Mouse (Mus musculus) heart, postnatal 0 days (tissue): Measurements from ENCODE around the gene Txk.

Experiments used
- CTCF ChIP-seq: IDR thresholded peaks from 2 replicates; pipeline ENCODE4 v1.5.1; 2016; ENCODE audit warnings: antibody characterized with exemption, control low read depth, low read depth
- EP300 ChIP-seq: IDR thresholded peaks from 2 replicates; pipeline ENCODE4 v1.6.1; 2016; ENCODE audit warnings: antibody characterized with exemption, low read depth

- TF ChIP-seq CTCF (no peak), EP300 (no peak)
These were observed 104.5 kb downstream of the Txk start for GRCm38 (mm10) chr5:72647958-72648595.
